Mouse (Mus musculus) lung, embryonic 14.5 days (tissue): Measurements from ENCODE around the gene Ccdc36. TPM values are rescaled to one million over a fixed set of nuclear protein-coding genes. Genes with fewer than 3 reads are reported as not detected.

Source experiments
- ATAC-seq: fragments of 200-750 bp; cut with Nextera tagmentation; 2 replicates; pipeline ENCODE4 v1.8.0; 2017; ENCODE audit warnings: mild to moderate bottlenecking, moderate TSS enrichment, moderate library complexity; ENCODE audit not compliant: insufficient read depth
- DNase-seq: peaks from one replicate; pipeline ENCODE4 v3.0.0-alpha.2; 2015
- H3K27ac ChIP-seq: fragments of 300-500 bp; sonication (generic); 2 replicates; pipeline ENCODE4 v1.5.1; 2014; ENCODE audit warnings: low read depth, mild to moderate bottlenecking, moderate library complexity
- H3K27me3 ChIP-seq: fragments of 300-500 bp; sonication (generic); 2 replicates; pipeline ENCODE4 v1.6.1; 2014; ENCODE audit warnings: low read length, control low read depth; ENCODE audit not compliant: insufficient read depth
- H3K36me3 ChIP-seq: fragments of 300-500 bp; sonication (generic); 2 replicates; pipeline ENCODE4 v1.6.1; 2014; ENCODE audit warnings: control low read depth; ENCODE audit not compliant: insufficient read depth
- H3K4me1 ChIP-seq: fragments of 300-500 bp; sonication (generic); 2 replicates; pipeline ENCODE4 v1.6.1; 2014; ENCODE audit warnings: antibody characterized with exemption, control low read depth; ENCODE audit not compliant: insufficient read depth
- H3K4me2 ChIP-seq: fragments of 300-500 bp; sonication (generic); 2 replicates; pipeline ENCODE4 v1.6.1; 2014; ENCODE audit warnings: mild to moderate bottlenecking
- H3K4me3 ChIP-seq: fragments of 300-500 bp; sonication (generic); 2 replicates; pipeline ENCODE4 v1.5.1; 2014; ENCODE audit warnings: low read depth, low read length
- H3K9ac ChIP-seq: fragments of 300-500 bp; sonication (generic); 2 replicates; pipeline ENCODE4 v1.6.1; 2014
- H3K9me3 ChIP-seq: fragments of 300-500 bp; sonication (generic); 2 replicates; pipeline ENCODE4 v1.6.1; 2016; ENCODE audit warnings: low read depth, low read length, control low read depth
- CTCF ChIP-seq: IDR thresholded peaks from 2 replicates; pipeline ENCODE4 v1.5.1; 2016; ENCODE audit warnings: antibody characterized with exemption, low read depth
- WGBS: fragments of 180-500 bp; shearing (Covaris S2); extraction: QIAGEN DNeasy Blood & Tissue Kit; methylation state at CpG from one replicate; pipeline ENCODE4 v1.1.7; 2014; 5-methylcytosine and 5-hydroxymethylcytosine counted together
- polyA plus RNA-seq: library from polyadenylated mRNA; unstranded; fragments of >200 nt; fragmentation: Nextera tagmentation; extraction: Ambion mirVana; gene quantifications from 2 replicates; pipeline ENCODE4 v1.2.1, GENCODE M21; 2014

Ccdc36 gene
- polyA plus RNA-seq, 1 experiment from 2014 or later, result 3.0 TPM

GRCm38 (mm10) chr9:108379294-108379693 is 49.0 kb downstream of the Ccdc36 start:
- DNase-seq (no peak), ATAC-seq (no peak)
- 93% methylated on average over 4 of the region's 4 CpGs for WGBS
- H3K9me3 ChIP-seq, result no peaks in the 10 kb centered on the region
- H3K36me3 ChIP-seq, result peaks cover 91% of the 10 kb centered on the region
- H3K27ac ChIP-seq, result no peak overlapping the region
- no peaks in the 10 kb centered on the region for H3K27me3 ChIP-seq
- H3K4me2 ChIP-seq, result no peak overlapping the region
- H3K4me1 ChIP-seq, result no peaks in the 10 kb centered on the region
- TF ChIP-seq CTCF, result no peak
- no peak overlapping the region for H3K9ac ChIP-seq
- H3K4me3 ChIP-seq, result no peak overlapping the region

- no peaks in the 10 kb centered on the region for H3K27me3 ChIP-seq
- WGBS, result 83% methylated on average over 5 of the region's 5 CpGs
- no peak overlapping the region for H3K4me2 ChIP-seq
- peaks cover 91% of the 10 kb centered on the region for H3K36me3 ChIP-seq
- no peak for TF ChIP-seq CTCF
- no peaks in the 10 kb centered on the region for H3K9me3 ChIP-seq
- H3K9ac ChIP-seq, result no peak overlapping the region
- H3K27ac ChIP-seq, result no peak overlapping the region
- no peaks in the 10 kb centered on the region for H3K4me1 ChIP-seq
- no peak overlapping the region for H3K4me3 ChIP-seq
- no peak for DNase-seq
- ATAC-seq, result no peak
Observed at GRCm38 (mm10) chr9:108378736-108379135, 49.5 kb downstream of the Ccdc36 start.

DNA sequence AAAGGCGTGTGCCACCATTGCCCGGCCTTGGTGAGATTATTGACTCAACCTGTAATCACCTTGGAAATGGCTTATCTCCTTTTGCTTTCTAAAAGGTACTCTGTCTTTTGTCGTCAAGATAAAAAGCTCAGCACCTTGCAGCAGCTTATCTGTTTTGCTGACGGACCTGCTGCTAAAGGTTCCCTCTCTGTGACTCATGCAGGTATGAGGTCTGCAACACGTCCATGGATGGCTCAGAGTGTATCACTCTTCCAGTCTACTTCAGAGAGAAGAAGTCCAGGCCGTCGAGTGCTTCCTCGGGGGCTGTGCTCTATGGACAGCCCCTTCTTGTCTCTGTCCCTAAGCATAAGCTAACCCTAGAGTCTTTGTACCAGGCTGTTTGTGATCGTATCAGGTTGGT is 50.0 kb downstream of the Ccdc36 start:
- ATAC-seq, result no peak
- TF ChIP-seq CTCF, result no peak
- H3K27me3 ChIP-seq, result no peaks in the 10 kb centered on the region

More for the DNA sequence above, 50.0 kb downstream of the Ccdc36 start:
- Histone ChIP-seq H3K4me1 (no peaks in the 10 kb centered on the region), H3K36me3 (peaks cover 91% of the 10 kb centered on the region), H3K27ac (no peak overlapping the region), H3K4me3 (no peak overlapping the region), H3K9ac (no peak overlapping the region), H3K4me2 (no peak overlapping the region), H3K9me3 (no peaks in the 10 kb centered on the region)
- WGBS, result 71% methylated on average over 9 of the region's 9 CpGs
- DNase-seq, result no peak

Other genes starting within 250 kb of the Ccdc36 start
- 0.15 and 0.24 TPM in 2 replicates for gene Bsn, start 238.1 kb downstream of the Ccdc36 start, polyA plus RNA-seq
- 102 and 106 TPM in 2 replicates for gene Dag1, start 164.5 kb downstream of the Ccdc36 start, polyA plus RNA-seq
- 33.1 and 34.3 TPM in 2 replicates for gene Nicn1, start 138.1 kb downstream of the Ccdc36 start, polyA plus RNA-seq
- 20.9 and 21.3 TPM in 2 replicates for gene Amt, start 131.6 kb downstream of the Ccdc36 start, polyA plus RNA-seq
- gene Rhoa, start 122.4 kb downstream of the Ccdc36 start, polyA plus RNA-seq, result 321 and 332 TPM in 2 replicates
- 20.1 and 24.9 TPM in 2 replicates for gene Tcta, start 122.3 kb downstream of the Ccdc36 start, polyA plus RNA-seq
- gene Gpx1, start 89.6 kb downstream of the Ccdc36 start, polyA plus RNA-seq, result 617 and 664 TPM in 2 replicates
- gene Usp4, start 80.6 kb downstream of the Ccdc36 start, polyA plus RNA-seq, result 110 and 113 TPM in 2 replicates
- gene 1700102P08Rik, start 35.7 kb downstream of the Ccdc36 start, polyA plus RNA-seq, result 0.78 and 1.1 TPM in 2 replicates
- not detected in 2 replicates for gene BC048562, start 8.0 kb upstream of the Ccdc36 start, polyA plus RNA-seq
- 46.7 and 46.9 TPM in 2 replicates for gene Ccdc71, start 32.0 kb upstream of the Ccdc36 start, polyA plus RNA-seq
- gene Klhdc8b, start 33.1 kb upstream of the Ccdc36 start, polyA plus RNA-seq, result 46.4 and 46.7 TPM in 2 replicates
- 47.9 and 48.6 TPM in 2 replicates for gene Lamb2, start 51.3 kb upstream of the Ccdc36 start, polyA plus RNA-seq
- gene Usp19, start 62.1 kb upstream of the Ccdc36 start, polyA plus RNA-seq, result 56.9 and 63.3 TPM in 2 replicates
- 97.1 and 97.7 TPM in 2 replicates for gene Qars, start 79.2 kb upstream of the Ccdc36 start, polyA plus RNA-seq
- 139 and 145 TPM in 2 replicates for gene Qrich1, start 88.3 kb upstream of the Ccdc36 start, polyA plus RNA-seq
- gene Impdh2, start 131.8 kb upstream of the Ccdc36 start, polyA plus RNA-seq, result 199 and 202 TPM in 2 replicates
- gene Ndufaf3, start 138.9 kb upstream of the Ccdc36 start, polyA plus RNA-seq, result 39.7 and 46.9 TPM in 2 replicates
- gene Dalrd3, start 141.4 kb upstream of the Ccdc36 start, polyA plus RNA-seq, result 112 and 127 TPM in 2 replicates
- gene Wdr6, start 150.3 kb upstream of the Ccdc36 start, polyA plus RNA-seq, result 106 and 117 TPM in 2 replicates
- gene P4htm, start 169.2 kb upstream of the Ccdc36 start, polyA plus RNA-seq, result 5.7 and 6.1 TPM in 2 replicates
- gene Arih2, start 220.9 kb upstream of the Ccdc36 start, polyA plus RNA-seq, result 41.6 and 44.9 TPM in 2 replicates
- gene Slc25a20, start 233.6 kb upstream of the Ccdc36 start, polyA plus RNA-seq, result 27.6 and 29.6 TPM in 2 replicates